Mouse (Mus musculus): Measurements from ENCODE around the gene Muc5ac.
"Not testable (repeated sequence)": the region's sequence is repeated elsewhere in the genome, so short reads cannot be mapped to it uniquely, and the experiment has no call there.

Gene Muc5ac

DNA sequence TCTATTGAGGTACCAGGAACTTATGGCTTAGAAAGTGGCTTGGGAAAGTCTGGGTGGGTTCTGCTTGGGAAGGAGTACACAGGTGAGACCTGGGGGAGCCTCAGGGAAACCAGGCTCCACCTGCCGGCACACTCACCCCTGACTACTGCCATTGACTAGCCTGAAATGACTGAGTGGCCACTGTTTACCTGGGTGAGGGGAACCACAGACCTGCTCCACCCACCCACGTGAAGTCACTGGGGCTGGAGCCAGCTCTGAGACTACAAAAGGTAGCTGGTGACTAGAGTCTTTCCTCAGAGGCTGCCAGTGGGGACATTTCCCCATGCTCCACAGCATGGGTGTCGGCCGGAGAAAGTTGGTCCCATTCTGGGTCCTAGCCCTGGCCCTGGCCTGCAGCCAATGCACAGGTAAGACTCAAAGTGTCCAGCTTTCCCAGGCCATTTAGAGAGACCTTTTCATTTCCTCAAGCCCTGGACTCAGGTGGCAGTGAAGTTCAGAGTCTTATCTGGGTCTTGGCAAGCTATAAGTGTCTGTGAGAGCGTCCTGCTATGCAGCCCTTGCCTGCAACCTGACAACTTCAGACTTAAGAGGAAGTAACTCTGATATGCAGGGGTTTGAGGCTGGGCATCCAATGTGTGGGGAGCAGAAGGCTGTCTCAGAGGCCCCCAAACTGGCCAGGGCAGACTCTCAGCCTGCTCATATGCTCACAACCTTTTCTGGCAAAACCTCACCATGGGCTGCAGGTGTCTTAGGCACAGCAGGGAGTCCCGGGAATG, at the start of gene Muc5ac:
TSS of gene Muc5ac (plus strand) at position 296 of the 776 bp plus-strand sequence.
- no peak for DNase-seq (ENCODE audit: inconsistent age in 2 of 2, low spot score in 1 of 2)

DNA sequence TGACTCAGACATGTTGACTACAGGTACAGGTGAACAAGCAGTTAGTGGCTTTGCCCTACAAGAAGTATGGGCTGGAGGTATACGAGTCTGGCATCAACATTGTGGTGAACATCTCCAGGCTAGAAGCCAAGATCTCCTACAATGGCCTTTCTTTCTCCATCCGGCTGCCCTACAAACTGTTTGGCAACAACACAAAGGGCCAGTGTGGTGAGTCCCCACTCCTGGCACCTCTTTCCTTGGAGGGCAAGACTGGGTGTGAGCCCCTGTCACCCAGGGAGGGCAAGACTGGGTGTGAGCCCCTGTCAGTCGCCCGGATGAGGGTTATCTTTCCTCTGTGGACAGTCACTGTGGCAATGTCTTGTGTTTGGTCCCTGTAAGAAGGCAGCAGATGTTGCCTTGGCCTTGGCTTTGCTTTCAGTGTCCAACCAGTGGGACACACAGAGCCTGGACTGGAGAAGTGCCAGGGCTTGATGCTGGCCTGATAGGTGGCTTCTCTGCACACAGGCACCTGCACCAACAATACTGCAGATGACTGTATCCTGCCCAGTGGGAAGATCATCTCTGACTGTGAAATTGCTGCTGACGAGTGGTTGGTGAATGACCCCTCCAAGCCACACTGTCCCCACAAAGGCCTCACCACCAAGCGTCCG, 41.2 kb upstream of the Muc5ac start:
- DNase-seq (ENCODE audit: inconsistent age in 2 of 2, low spot score in 1 of 2): no peak

DNA sequence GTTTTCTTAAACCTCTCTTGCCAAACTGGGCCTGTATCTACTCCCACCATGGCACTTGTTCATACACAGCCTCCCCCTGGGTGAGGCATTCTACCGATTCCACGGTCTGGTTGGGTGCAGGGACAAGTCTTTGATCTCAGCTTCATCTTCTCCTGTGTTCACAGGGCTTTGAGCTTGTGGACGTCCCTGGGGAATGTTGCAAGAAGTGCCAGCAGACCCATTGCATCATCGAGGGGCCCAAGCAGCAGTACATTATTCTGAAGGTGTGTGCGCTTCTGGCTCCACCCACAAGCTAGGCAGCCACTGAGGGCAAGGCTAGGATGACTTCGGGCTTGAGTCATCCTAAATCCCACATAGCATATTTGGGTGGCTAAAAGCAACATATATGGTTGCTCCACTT, 36.3 kb upstream of the Muc5ac start:
- peak in 1 of 2 experiments; percentile 59 for DNase-seq (ENCODE audit: inconsistent age in 2 of 2, low spot score in 1 of 2)

DNA sequence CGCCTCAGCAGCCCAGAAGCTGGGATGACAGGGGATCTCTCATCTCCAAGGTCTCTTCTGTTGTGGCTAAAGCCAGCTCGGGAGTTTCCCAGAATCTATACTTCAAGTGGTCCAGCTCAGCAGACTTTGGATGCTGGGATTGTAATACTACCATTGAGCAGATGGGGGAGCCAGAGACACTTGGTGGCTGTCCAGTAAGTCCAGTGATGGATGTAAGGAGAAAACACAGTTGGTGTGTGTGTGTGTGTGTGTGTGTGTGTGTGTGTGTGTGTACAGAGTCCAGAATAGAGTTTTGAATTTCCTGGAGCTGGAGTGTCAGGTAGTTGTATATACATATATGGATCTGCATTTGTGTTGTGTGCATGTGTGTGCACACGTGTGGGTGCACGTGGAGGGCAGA, 32.9 kb upstream of the Muc5ac start:
- DNase-seq (ENCODE audit: inconsistent age in 2 of 2, low spot score in 1 of 2): peak; percentile 59 to 91

DNA sequence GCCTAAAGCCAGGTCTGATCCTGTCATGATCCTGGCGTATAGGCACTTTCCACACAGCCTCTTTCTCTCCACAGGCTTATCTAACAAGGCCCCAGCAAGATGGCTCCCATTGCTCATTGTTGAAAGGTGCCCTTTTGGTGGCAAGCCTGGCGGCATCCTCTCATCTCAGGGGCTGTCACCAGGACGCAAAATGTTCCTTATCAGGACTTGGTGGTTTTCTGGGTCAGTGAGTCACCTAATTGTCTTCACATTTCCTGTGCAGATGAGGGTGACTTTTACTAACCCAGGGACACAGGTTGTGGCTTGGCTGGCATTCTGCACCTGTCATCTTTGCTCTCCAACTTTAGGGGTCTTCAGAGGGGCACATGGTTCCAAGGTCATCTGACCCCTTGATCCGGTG, 30.5 kb upstream of the Muc5ac start:
- DNase-seq (ENCODE audit: inconsistent age in 2 of 2, low spot score in 1 of 2): peak; percentile 33 to 70

DNA sequence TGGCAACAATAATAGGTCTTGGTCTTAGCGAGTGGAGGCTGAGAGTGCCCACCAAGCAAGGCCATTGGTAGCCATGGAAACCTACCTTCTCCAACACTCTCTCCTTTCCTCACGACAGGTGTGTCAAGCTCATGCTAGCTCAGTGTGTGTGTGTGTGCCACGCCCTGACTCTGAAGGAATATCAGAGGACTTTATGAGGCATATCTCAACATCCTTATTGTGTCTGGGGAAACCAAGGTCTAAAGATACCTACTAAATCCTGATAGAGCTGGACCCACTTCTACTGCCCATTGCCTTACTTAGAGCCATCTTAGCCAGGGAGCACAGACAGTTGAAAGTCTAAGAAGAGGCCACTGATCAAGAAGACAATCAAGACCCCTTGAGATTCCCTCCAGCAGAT, 18.3 kb upstream of the Muc5ac start:
- DNase-seq (ENCODE audit: inconsistent age in 2 of 2, low spot score in 1 of 2): no peak

GRCm38 (mm10) chr7:141770988-141771387, 17.8 kb upstream of the Muc5ac start:
- DNase-seq (ENCODE audit: inconsistent age in 2 of 2, low spot score in 1 of 2): no peak

DNA sequence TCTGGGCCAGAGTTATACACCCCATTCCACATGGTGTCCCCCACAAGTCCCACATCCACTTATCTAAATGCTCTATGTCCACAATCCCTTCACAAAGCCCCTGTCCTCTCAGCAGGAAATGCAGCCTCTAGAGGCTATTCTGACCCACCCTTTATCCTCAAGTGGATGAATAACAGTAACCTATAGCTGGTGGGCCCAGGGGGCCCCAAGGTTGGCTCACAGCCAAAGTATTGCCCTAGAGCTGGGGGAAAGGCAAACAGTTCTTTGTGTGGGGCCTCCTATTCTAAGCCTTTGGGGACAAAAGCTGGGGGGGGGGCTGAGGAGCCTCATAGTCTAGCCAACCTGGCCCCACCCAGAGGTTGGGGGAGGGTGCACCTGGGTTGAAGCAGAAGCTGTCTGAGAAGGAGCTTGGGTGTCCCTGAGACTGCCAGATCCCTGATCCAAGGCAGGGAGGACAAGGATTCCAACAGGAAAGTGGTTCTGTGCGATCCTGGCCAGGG, 16.7 kb upstream of the Muc5ac start:
- no peak for DNase-seq (ENCODE audit: inconsistent age in 2 of 2, low spot score in 1 of 2)

DNA sequence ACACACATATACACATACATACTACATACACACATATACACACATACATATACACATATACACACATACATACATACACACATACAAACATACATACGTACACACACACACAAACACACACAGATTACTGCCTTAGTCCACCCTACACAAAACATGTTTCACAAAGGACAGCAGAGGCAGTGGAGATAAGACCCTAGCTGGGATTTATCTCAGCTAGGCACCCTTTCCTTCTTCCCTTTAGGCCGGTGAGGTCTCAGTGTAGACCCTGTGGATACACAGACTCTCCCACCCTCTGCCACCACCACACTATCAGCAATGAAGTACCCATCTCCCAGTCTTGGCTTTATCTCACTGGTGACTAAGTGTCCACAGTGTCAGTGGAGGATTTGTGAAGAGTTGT, 13.9 kb upstream of the Muc5ac start:
- DNase-seq (ENCODE audit: inconsistent age in 2 of 2, low spot score in 1 of 2): no peak

DNA sequence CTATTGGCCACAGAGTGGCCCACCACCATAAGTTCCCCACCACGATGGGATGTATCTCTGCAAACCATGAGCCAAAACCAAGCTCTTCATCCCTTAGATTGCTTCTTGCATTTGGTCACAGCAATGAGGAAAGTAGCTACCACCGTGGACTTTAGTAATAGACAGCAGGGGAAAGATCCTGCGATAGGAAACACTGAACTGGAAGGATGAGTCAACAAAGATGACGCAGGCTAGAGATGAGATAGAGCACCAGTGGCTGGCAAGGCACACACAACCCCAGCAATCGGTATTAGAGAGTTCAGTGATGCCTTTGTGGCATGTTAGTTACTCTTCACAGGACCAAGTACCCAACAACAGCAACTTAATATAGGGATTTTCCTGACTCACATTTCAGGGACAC, 12.6 kb upstream of the Muc5ac start:
- DNase-seq (ENCODE audit: inconsistent age in 2 of 2, low spot score in 1 of 2): no peak

GRCm38 (mm10) chr7:141794251-141794650, 5.5 kb downstream of the Muc5ac start:
- DNase-seq (ENCODE audit: inconsistent age in 2 of 2, low spot score in 1 of 2): no peak

- DNase-seq (ENCODE audit: inconsistent age in 2 of 2, low spot score in 1 of 2): no peak
These were observed 14.4 kb downstream of the Muc5ac start for GRCm38 (mm10) chr7:141803206-141803605.

GRCm38 (mm10) chr7:141805384-141805783, 16.6 kb downstream of the Muc5ac start:
- DNase-seq (ENCODE audit: inconsistent age in 2 of 2, low spot score in 1 of 2): no peak

- not testable (repeated sequence) for DNase-seq (ENCODE audit: inconsistent age in 2 of 2, low spot score in 1 of 2)
These were observed 19.1 kb downstream of the Muc5ac start for GRCm38 (mm10) chr7:141807823-141808222.

- not testable (repeated sequence) for DNase-seq (ENCODE audit: inconsistent age in 2 of 2, low spot score in 1 of 2)
These were observed 21.2 kb downstream of the Muc5ac start for GRCm38 (mm10) chr7:141809933-141810332.

- DNase-seq (ENCODE audit: inconsistent age in 2 of 2, low spot score in 1 of 2): peak in 1 of 2 experiments; percentile 53
These were observed 24.5 kb downstream of the Muc5ac start for GRCm38 (mm10) chr7:141813321-141813720.

GRCm38 (mm10) chr7:141815361-141815760, 26.6 kb downstream of the Muc5ac start:
- DNase-seq (ENCODE audit: inconsistent age in 2 of 2, low spot score in 1 of 2): no peak

DNA sequence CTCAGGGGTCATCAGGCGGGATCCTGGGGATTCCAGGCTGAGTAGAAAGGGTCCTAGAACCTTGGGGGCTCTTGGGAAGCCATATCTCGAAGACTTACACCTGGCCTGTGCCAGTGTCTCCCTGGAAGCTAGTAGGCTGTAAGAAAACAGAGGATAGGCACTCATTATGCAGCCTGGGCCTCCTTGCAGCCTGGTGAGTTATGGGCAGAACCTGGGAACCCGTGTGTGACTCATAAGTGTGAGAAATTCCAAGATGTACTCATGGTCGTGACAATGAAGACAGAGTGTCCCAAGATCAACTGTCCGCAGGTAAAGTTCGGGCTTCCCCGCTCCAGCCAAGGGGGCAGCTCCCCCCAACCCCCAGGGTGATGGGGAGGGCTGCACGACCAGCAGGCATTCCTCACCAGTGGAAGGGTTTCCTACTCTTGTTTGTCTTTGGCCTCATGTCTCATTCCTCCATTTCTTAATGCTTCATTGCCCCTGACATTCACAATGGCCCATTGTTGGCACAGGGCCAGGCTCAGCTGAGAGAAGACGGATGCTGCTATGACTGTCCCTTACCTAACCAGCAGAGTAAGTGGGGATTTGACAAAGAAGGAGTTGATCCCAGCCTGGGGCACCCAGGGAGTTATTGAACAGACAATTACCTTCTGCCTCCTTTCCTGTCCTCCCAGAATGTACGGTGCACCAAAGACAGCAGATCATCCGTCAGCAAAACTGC, 28.7 kb downstream of the Muc5ac start:
- DNase-seq (ENCODE audit: inconsistent age in 2 of 2, low spot score in 1 of 2): peak; percentile 46 to 85

- peak in 1 of 2 experiments; percentile 27 for DNase-seq (ENCODE audit: inconsistent age in 2 of 2, low spot score in 1 of 2)
These were observed 29.5 kb downstream of the Muc5ac start for GRCm38 (mm10) chr7:141818267-141818666.

- no peak for DNase-seq (ENCODE audit: inconsistent age in 2 of 2, low spot score in 1 of 2)
These were observed 34.0 kb downstream of the Muc5ac start for GRCm38 (mm10) chr7:141822582-141823261.

- DNase-seq (ENCODE audit: inconsistent age in 2 of 2, low spot score in 1 of 2): no peak
These were observed 34.9 kb downstream of the Muc5ac start for GRCm38 (mm10) chr7:141823699-141824098.
